ENCODE assay signal across 31 mouse cellular contexts in genomic region chr7:96880221-96880944, GRCm38 (mm10).
DNase-seq lines count a peak whose midpoint lies in the region; ATAC-seq lines count a peak whose summit lies in the region.
"Had no signal": no experiment of that assay in that cellular context is flagged by ENCODE, and none has a peak within 500 bp of the region (broad histone marks: within the 10 kb centered on the region; RNA-seq: fewer than 3 reads in every experiment).

No protein-coding gene starts in this region.

- no peak overlapping the region for H3K4me3 ChIP-seq in forebrain, embryonic 12.5 days (replicated peaks)
- no peak overlapping the region for H3K4me3 ChIP-seq in forebrain, embryonic 10.5 days
- no peak overlapping the region for H3K4me3 ChIP-seq in midbrain, embryonic 15.5 days
- no peak overlapping the region for H3K4me3 ChIP-seq in midbrain, embryonic 11.5 days (ENCODE audit: low read depth, low read length)
- H3K4me3 ChIP-seq in forebrain, embryonic 15.5 days, result no peak overlapping the region
- H3K4me3 ChIP-seq: embryonic facial prominence, embryonic 10.5 days; embryonic facial prominence, embryonic 13.5 days; erythroblast, embryonic 14.5 days; gastrocnemius, adult 2 months; heart, embryonic 10.5 days; hindbrain, embryonic 10.5 days; hindbrain, embryonic 13.5 days; intestine, embryonic 15.5 days had no signal

- H3K4me2 ChIP-seq in forebrain, embryonic 12.5 days, result no peak overlapping the region
- no peak overlapping the region for H3K4me2 ChIP-seq in midbrain, embryonic 15.5 days
- H3K4me2 ChIP-seq in midbrain, embryonic 11.5 days, result no peak overlapping the region
- H3K4me2 ChIP-seq in forebrain, embryonic 15.5 days (replicated peaks), result no peak overlapping the region
- H3K4me2 ChIP-seq: embryonic facial prominence, embryonic 13.5 days; hindbrain, embryonic 13.5 days; intestine, embryonic 15.5 days had no signal

- H3K27ac ChIP-seq in forebrain, embryonic 12.5 days, result peak overlapping the region; percentile 4; the same call in 1 of the 2 replicates
- no peak overlapping the region for H3K27ac ChIP-seq in forebrain, embryonic 10.5 days
- peak overlapping the region; percentile 38; the same call in 1 of the 2 replicates for H3K27ac ChIP-seq in midbrain, embryonic 15.5 days
- H3K27ac ChIP-seq in midbrain, embryonic 11.5 days (ENCODE audit: low read depth, low read length), result no peak overlapping the region
- H3K27ac ChIP-seq in forebrain, embryonic 15.5 days (replicated peaks), result peak overlapping the region; percentile 35
- H3K27ac ChIP-seq: embryonic facial prominence, embryonic 10.5 days; embryonic facial prominence, embryonic 13.5 days; gastrocnemius, adult 2 months; heart, embryonic 10.5 days; hindbrain, embryonic 10.5 days; hindbrain, embryonic 13.5 days; intestine, embryonic 15.5 days had no signal

- H3K4me1 ChIP-seq in forebrain, embryonic 12.5 days, result peaks cover 6% of the 10 kb centered on the region; the same call in 1 of the 2 replicates
- no peaks in the 10 kb centered on the region for H3K4me1 ChIP-seq in forebrain, embryonic 10.5 days
- no peaks in the 10 kb centered on the region for H3K4me1 ChIP-seq in midbrain, embryonic 15.5 days
- H3K4me1 ChIP-seq in midbrain, embryonic 11.5 days (ENCODE audit: control insufficient read depth, insufficient read depth, low read length), result no peaks in the 10 kb centered on the region
- peaks cover 6% of the 10 kb centered on the region for H3K4me1 ChIP-seq in forebrain, embryonic 15.5 days
- H3K4me1 ChIP-seq: embryonic facial prominence, embryonic 10.5 days; heart, embryonic 10.5 days; intestine, embryonic 15.5 days had no signal

- no peak overlapping the region for H3K9ac ChIP-seq in forebrain, embryonic 12.5 days
- H3K9ac ChIP-seq in midbrain, embryonic 15.5 days, result no peak overlapping the region
- no peak overlapping the region for H3K9ac ChIP-seq in midbrain, embryonic 11.5 days (ENCODE audit: low read length)
- H3K9ac ChIP-seq in forebrain, embryonic 15.5 days (replicated peaks), result no peak overlapping the region
- H3K9ac ChIP-seq: embryonic facial prominence, embryonic 13.5 days; hindbrain, embryonic 13.5 days; intestine, embryonic 15.5 days had no signal

- H3K27me3 ChIP-seq in forebrain, embryonic 12.5 days, result no peaks in the 10 kb centered on the region
- no peaks in the 10 kb centered on the region for H3K27me3 ChIP-seq in forebrain, embryonic 10.5 days (ENCODE audit: poor library complexity, severe bottlenecking)
- H3K27me3 ChIP-seq in midbrain, embryonic 15.5 days (replicated peaks), result no peaks in the 10 kb centered on the region
- no peaks in the 10 kb centered on the region for H3K27me3 ChIP-seq in midbrain, embryonic 11.5 days (ENCODE audit: control insufficient read depth, insufficient read depth, low read length)
- H3K27me3 ChIP-seq in forebrain, embryonic 15.5 days, result no peaks in the 10 kb centered on the region
- H3K27me3 ChIP-seq: embryonic facial prominence, embryonic 13.5 days; hindbrain, embryonic 13.5 days; intestine, embryonic 15.5 days; Patski had no signal

- 67% methylated on average over 6 of the region's 6 CpGs for WGBS in forebrain, embryonic 12.5 days
- 92% methylated on average over 6 of the region's 6 CpGs for whole genome bisulfite sequencing in forebrain, embryonic 10.5 days
- WGBS in midbrain, embryonic 15.5 days, result 69% methylated on average over 6 of the region's 6 CpGs
- 84% methylated on average over 6 of the region's 6 CpGs for WGBS in midbrain, embryonic 11.5 days
- 67% methylated on average over 6 of the region's 6 CpGs for WGBS in forebrain, embryonic 15.5 days

- no peak for DNase-seq in forebrain, embryonic 10.5 days (ENCODE audit: extremely low spot score, low spot score)
- no peak for DNase-seq in midbrain, embryonic 11.5 days (ENCODE audit: low spot score, missing footprints)
- DNase-seq in heart, adult 8-10 months (ENCODE audit: low spot score), result no peak
- DNase-seq in lung, adult 18-20 months, result no peak
- DNase-seq: adrenal gland, postnatal 10 days; adrenal gland, postnatal 36 days; cerebellum, adult 11 months; cerebellum, adult 2 months; cerebellum, postnatal 10 days; cerebellum, postnatal 36 days; embryo, embryonic 11 days; gastrocnemius, adult 2 months; gastrocnemius, postnatal 14 days; heart, adult 11 months; heart, postnatal 36 days; kidney, adult 11 months; kidney, adult 8-10 months had no signal

- peaks cover 2% of the 10 kb centered on the region; the same call in 1 of the 2 replicates for H3K36me3 ChIP-seq in forebrain, embryonic 12.5 days (replicated peaks)
- H3K36me3 ChIP-seq in forebrain, embryonic 10.5 days (replicated peaks), result peaks cover 27% of the 10 kb centered on the region
- no peaks in the 10 kb centered on the region for H3K36me3 ChIP-seq in midbrain, embryonic 15.5 days (replicated peaks)
- no peaks in the 10 kb centered on the region; the same call in 1 of the 2 replicates for H3K36me3 ChIP-seq in midbrain, embryonic 11.5 days (ENCODE audit: control insufficient read depth, insufficient read depth, low read length)
- H3K36me3 ChIP-seq in forebrain, embryonic 15.5 days, result no peaks in the 10 kb centered on the region
- H3K36me3 ChIP-seq: G1E; heart, embryonic 10.5 days; intestine, embryonic 15.5 days had no signal

- ATAC-seq in forebrain, embryonic 12.5 days (ENCODE audit: low FRiP score), result peak; percentile 48; the same call in 1 of the 2 replicates
- ATAC-seq in midbrain, embryonic 15.5 days (replicated peaks), result peak; percentile 58
- no peak for ATAC-seq in midbrain, embryonic 11.5 days (ENCODE audit: low FRiP score)
- peak; percentile 32 for ATAC-seq in CD4-positive, CD25-positive, alpha-beta regulatory T cell, adult 4 months
- no peak for ATAC-seq in forebrain, embryonic 15.5 days (replicated peaks)
- ATAC-seq: hindbrain, embryonic 16.5 days; intestine, embryonic 15.5 days; Patski had no signal

- H3K9me3 ChIP-seq in forebrain, embryonic 12.5 days, result no peaks in the 10 kb centered on the region
- H3K9me3 ChIP-seq in forebrain, embryonic 10.5 days, result no peaks in the 10 kb centered on the region
- H3K9me3 ChIP-seq in midbrain, embryonic 15.5 days, result no peaks in the 10 kb centered on the region
- H3K9me3 ChIP-seq in midbrain, embryonic 11.5 days (ENCODE audit: control insufficient read depth, low read length), result no peaks in the 10 kb centered on the region
- no peaks in the 10 kb centered on the region for H3K9me3 ChIP-seq in forebrain, embryonic 15.5 days
- H3K9me3 ChIP-seq: embryonic facial prominence, embryonic 10.5 days; embryonic facial prominence, embryonic 13.5 days; G1E; heart, embryonic 10.5 days; hindbrain, embryonic 10.5 days; hindbrain, embryonic 13.5 days; intestine, embryonic 15.5 days had no signal

Comparison
In these comparisons a context has a peak if more than half of its experiments do, and no peak if none do; other contexts are left out.
1. ATAC-seq: peak in forebrain, embryonic 12.5 days (single experiment), midbrain, embryonic 15.5 days (single experiment) and CD4-positive, CD25-positive, alpha-beta regulatory T cell, adult 4 months (single experiment); none in midbrain, embryonic 11.5 days (single experiment) and forebrain, embryonic 15.5 days (single experiment).
2. H3K27ac ChIP-seq: peak in forebrain, embryonic 12.5 days (single experiment), midbrain, embryonic 15.5 days (single experiment) and forebrain, embryonic 15.5 days (single experiment); none in forebrain, embryonic 10.5 days (single experiment) and midbrain, embryonic 11.5 days (single experiment).